Mouse (Mus musculus) kidney, adult 2 months (tissue): Measurements from ENCODE around the gene Nubp1.

Experiments used
- CTCF ChIP-seq: fragments of 200-500 bp; conservative IDR thresholded peaks from 2 replicates; pipeline ENCODE4 v1.5.1; 2011; ENCODE audit warnings: low read depth, mild to moderate bottlenecking, control low read depth, low read length, moderate library complexity, mixed read lengths; ENCODE audit not compliant: insufficient read depth, insufficient read length
- POLR2A ChIP-seq: fragments of 200-500 bp; IDR thresholded peaks from one replicate; pipeline ENCODE4 v1.6.1; 2011; ENCODE audit warnings: low read depth, low read length, control low read depth

DNA sequence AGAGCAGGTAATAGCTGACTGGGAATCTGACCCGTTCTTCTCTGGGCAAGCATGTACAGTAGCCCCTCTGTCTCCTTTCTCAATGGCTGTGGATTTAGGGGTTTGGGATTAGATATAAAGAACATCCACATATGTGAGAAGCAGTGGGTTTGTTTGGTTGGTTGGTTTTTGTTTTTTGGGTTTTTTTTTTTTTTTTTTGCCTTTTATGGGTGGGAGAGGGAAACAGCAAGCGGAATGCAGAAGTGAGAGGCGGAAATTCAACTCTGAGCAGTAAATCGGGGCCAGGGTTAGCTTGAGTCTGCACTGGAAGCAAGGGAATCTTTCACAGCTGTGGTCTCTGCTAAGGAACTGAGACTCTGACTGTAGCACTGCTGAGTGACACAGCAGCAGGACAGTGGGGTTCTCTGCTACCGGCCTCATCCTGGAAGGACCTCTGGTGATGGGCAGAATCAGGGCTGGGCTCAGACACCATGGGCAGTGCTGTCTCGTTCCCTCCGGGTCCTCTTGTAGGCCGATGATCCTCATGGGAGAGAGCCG lies 6.0 kb downstream of the Nubp1 start:
- TF ChIP-seq POLR2A, result no peak
- TF ChIP-seq CTCF, result no peak
